Mouse (Mus musculus) embryonic fibroblast, embryonic 13.5 days (primary cell): ENCODE results near the gene Wdr66.

ENCODE experiments used
- CTCF ChIP-seq: IDR thresholded peaks from 2 replicates; pipeline ENCODE4 v1.5.1; 2011; ENCODE audit warnings: mild to moderate bottlenecking, control low read depth, low read length, moderate library complexity, borderline replicate concordance; ENCODE audit not compliant: insufficient read depth
- POLR2A ChIP-seq: IDR thresholded peaks from 2 replicates; pipeline ENCODE4 v1.6.1; 2011; ENCODE audit warnings: low read depth, mild to moderate bottlenecking, control low read depth, low read length, moderate library complexity

DNA sequence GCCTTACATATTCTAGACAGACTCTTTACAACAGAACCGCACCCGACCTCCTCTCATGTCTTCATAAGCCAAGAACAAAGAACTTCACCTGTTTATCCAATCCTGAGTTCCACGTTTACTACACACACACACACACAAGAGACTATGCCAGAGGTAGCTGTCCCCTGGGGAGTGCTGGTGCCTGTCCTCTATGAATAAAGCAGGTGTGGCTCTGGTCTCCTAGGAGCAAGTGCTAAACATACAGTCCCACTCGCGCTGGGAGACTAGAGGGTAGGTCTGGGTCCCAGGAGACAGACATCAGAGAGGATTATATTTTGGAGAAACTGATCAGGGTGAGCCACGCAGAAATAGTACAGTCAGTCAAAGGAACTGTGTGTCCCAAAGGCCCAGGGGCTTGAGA lies 81.7 kb downstream of the Wdr66 start:
- TF ChIP-seq CTCF (no peak), POLR2A (no peak)
